Comparison of ENCODE assay signal across 9 mouse cellular contexts in genomic region chr3:88621537-88622112, GRCm38 (mm10). TPM values are rescaled to one million over a fixed set of nuclear protein-coding genes. Genes with fewer than 3 reads are reported as not detected.
DNase-seq lines count a peak whose midpoint lies in the region; ATAC-seq and TF ChIP-seq lines count a peak whose summit lies in the region.
"Had no signal": no experiment of that assay in that cellular context is flagged by ENCODE, and none has a peak within 500 bp of the region (broad histone marks: within the 10 kb centered on the region; RNA-seq: fewer than 3 reads in every experiment).

No protein-coding gene starts in this region.

- H3ac ChIP-seq in myocyte (ENCODE audit: control insufficient read depth, insufficient read length), result peak overlapping the region; percentile 62

- under 1% methylated on average over 22 of the region's 36 CpGs for WGBS in forebrain, embryonic 14.5 days
- under 1% methylated on average over 34 of the region's 36 CpGs for WGBS in hindbrain, embryonic 13.5 days

- DNase-seq in cerebellum, adult 9-11 months, result peak; percentile 71
- DNase-seq in adrenal gland, postnatal 10 days, result peak; percentile 74
- peak; percentile 57 for DNase-seq in forebrain, embryonic 14.5 days (ENCODE audit: low spot score)
- DNase-seq in liver, result peak; percentile 48

- no peaks in the 10 kb centered on the region for H3K9me3 ChIP-seq in forebrain, embryonic 14.5 days (replicated peaks; ENCODE audit: control insufficient read depth, low read length)
- H3K9me3 ChIP-seq in hindbrain, embryonic 13.5 days, result no peaks in the 10 kb centered on the region

- H3K27ac ChIP-seq in forebrain, embryonic 14.5 days (ENCODE audit: low read depth, low read length), result peak overlapping the region; percentile 93
- H3K27ac ChIP-seq in hindbrain, embryonic 13.5 days, result peak overlapping the region; percentile 98

- peaks cover 97% of the 10 kb centered on the region for H3K79me2 ChIP-seq in myocyte (ENCODE audit: control insufficient read depth, insufficient read depth)

- H3K36me3 ChIP-seq in forebrain, embryonic 14.5 days (ENCODE audit: control insufficient read depth, insufficient read depth, low read length), result peaks cover 15% of the 10 kb centered on the region; the same call in 1 of the 2 replicates
- peaks cover 9% of the 10 kb centered on the region; the same call in 1 of the 2 replicates for H3K36me3 ChIP-seq in hindbrain, embryonic 13.5 days
- peaks cover 38% of the 10 kb centered on the region for H3K36me3 ChIP-seq in myocyte (ENCODE audit: control insufficient read depth, insufficient read depth)

- H3K27me3 ChIP-seq in forebrain, embryonic 14.5 days (replicated peaks; ENCODE audit: control insufficient read depth, insufficient read depth, low read length), result no peaks in the 10 kb centered on the region
- H3K27me3 ChIP-seq in hindbrain, embryonic 13.5 days, result no peaks in the 10 kb centered on the region
- H3K27me3 ChIP-seq in myocyte (ENCODE audit: control insufficient read depth, insufficient read depth, insufficient read length), result no peaks in the 10 kb centered on the region

- H3K9ac ChIP-seq in forebrain, embryonic 14.5 days (ENCODE audit: low read length), result peak overlapping the region; percentile 99
- H3K9ac ChIP-seq in hindbrain, embryonic 13.5 days, result peak overlapping the region; percentile 99

- peak; percentile 69 for TF ChIP-seq POLR2A in myocyte (IDR thresholded peaks at IDR 0.05; ENCODE audit: insufficient read length, low read depth)

- peak overlapping the region; percentile 76 for H3K4me2 ChIP-seq in forebrain, embryonic 14.5 days (ENCODE audit: low read length)
- peak overlapping the region; percentile 82 for H3K4me2 ChIP-seq in hindbrain, embryonic 13.5 days
- H3K4me2 ChIP-seq in myocyte (ENCODE audit: low read depth), result peak overlapping the region; percentile 96

- H3K4me1 ChIP-seq in forebrain, embryonic 14.5 days (ENCODE audit: control insufficient read depth, insufficient read depth, low read length), result peaks cover 21% of the 10 kb centered on the region
- H3K4me1 ChIP-seq in hindbrain, embryonic 13.5 days (replicated peaks), result peaks cover 48% of the 10 kb centered on the region

- H3K4me3 ChIP-seq in forebrain, embryonic 14.5 days (ENCODE audit: low read depth, low read length), result peak overlapping the region; percentile 99
- H3K4me3 ChIP-seq in hindbrain, embryonic 13.5 days, result peak overlapping the region; percentile 92
- H3K4me3 ChIP-seq in myocyte, result peak overlapping the region; percentile 94

- no peak for ATAC-seq in cerebellum, adult (ENCODE audit: insufficient number of reproducible peaks, low FRiP score, low TSS enrichment)
- ATAC-seq in forebrain, embryonic 14.5 days, result peak; percentile 11; the same call in 1 of the 2 replicates
- ATAC-seq in hindbrain, embryonic 13.5 days (ENCODE audit: low FRiP score), result peak; percentile 40; the same call in 1 of the 2 replicates
- ATAC-seq in frontal cortex, adult (ENCODE audit: low TSS enrichment), result no peak

TF ChIP-seq in myocyte, 11 proteins besides CTCF, POLR2A, EP300 and RAD21:
- peak; percentile 17 for TF ChIP-seq E2F4 (IDR thresholded peaks at IDR 0.05; ENCODE audit: insufficient read depth)
- no peak for TF ChIP-seq USF1 (IDR thresholded peaks at IDR 0.05; ENCODE audit: low read depth)
- no peak for TF ChIP-seq TCF3 (IDR thresholded peaks at IDR 0.05; ENCODE audit: insufficient read length, low read depth)
- peak; percentile 85 for TF ChIP-seq POLR2AphosphoS2 (IDR thresholded peaks at IDR 0.05; ENCODE audit: insufficient read length, low read depth)

RNA-seq across cellular contexts. Expression of gene Arhgef2, which starts 15.9 kb away (rescaled TPM):
- 10 to 100 TPM; 51.4 to 71.5 TPM for total RNA-seq in adrenal gland, postnatal 10 days (2021)
- 90.6 and 122 TPM in 2 replicates for polyA plus RNA-seq in forebrain, embryonic 14.5 days (2014; fragmentation: Nextera tagmentation; extraction: Ambion mirVana)
- polyA plus RNA-seq in hindbrain, embryonic 13.5 days (2015; fragmentation: Nextera tagmentation; extraction: Ambion mirVana), result 160 and 165 TPM in 2 replicates
- polyA plus RNA-seq in myocyte (2012; fragmentation: generic; extraction: Trizol), result 361 TPM

RNA-seq across cellular contexts. Expression of gene Rxfp4, which starts 31.3 kb away (rescaled TPM):
- not detected for total RNA-seq in adrenal gland, postnatal 10 days (2021)
- polyA plus RNA-seq in forebrain, embryonic 14.5 days (2014; fragmentation: Nextera tagmentation; extraction: Ambion mirVana), result not detected in 2 replicates
- polyA plus RNA-seq in hindbrain, embryonic 13.5 days (2015; fragmentation: Nextera tagmentation; extraction: Ambion mirVana), result not detected in 2 replicates
- not detected for polyA plus RNA-seq in myocyte (2012; fragmentation: generic; extraction: Trizol)
- total RNA-seq: left cerebral cortex, postnatal 36 days had no signal

RNA-seq across cellular contexts. Expression of gene Ssr2, which starts 45.9 kb away (rescaled TPM):
- total RNA-seq in adrenal gland, postnatal 10 days (2021), result 100 to 1,000 TPM; 221 to 247 TPM
- polyA plus RNA-seq in forebrain, embryonic 14.5 days (2014; fragmentation: Nextera tagmentation; extraction: Ambion mirVana), result 135 and 155 TPM in 2 replicates
- polyA plus RNA-seq in hindbrain, embryonic 13.5 days (2015; fragmentation: Nextera tagmentation; extraction: Ambion mirVana), result 154 and 163 TPM in 2 replicates
- 294 TPM for polyA plus RNA-seq in myocyte (2012; fragmentation: generic; extraction: Trizol)

Comparison
In these comparisons a context has a peak if more than half of its experiments do, and no peak if none do; other contexts are left out.
1. ATAC-seq: peak in forebrain, embryonic 14.5 days (single experiment) and hindbrain, embryonic 13.5 days (single experiment); none in cerebellum, adult (single experiment) and frontal cortex, adult (single experiment).
2. Peak in every context shown above with its lines, with median percentiles within 50 percentile points of each other: DNase-seq, H3K4me2 ChIP-seq and H3K4me3 ChIP-seq.